Mouse (Mus musculus) cerebral cortex, adult 2 months (tissue): ENCODE data around the gene Vmn2r22.

Experiments
- WGBS: fragments of 180-500 bp; shearing (Covaris S2); methylation state at CpG from one replicate; pipeline ENCODE4 v1.1.7; 2018; 5-methylcytosine and 5-hydroxymethylcytosine counted together

Gene Vmn2r22

GRCm38 (mm10) chr6:123650625-123651024, at the start of gene Vmn2r22:
Vmn2r22 (minus strand) TSS chr6:123650725.
- WGBS: 85% methylated on average over 3 of the region's 3 CpGs

GRCm38 (mm10) chr6:123696639-123697038, 46.1 kb upstream of the Vmn2r22 start:
- 61% methylated on average over 1 of the region's 1 CpGs for WGBS

GRCm38 (mm10) chr6:123657040-123657439, 6.5 kb upstream of the Vmn2r22 start:
- 55% methylated on average over 6 of the region's 6 CpGs for WGBS

- 89% methylated on average over 4 of the region's 4 CpGs for WGBS
These were observed 11.1 kb downstream of the Vmn2r22 start for GRCm38 (mm10) chr6:123639394-123639793.

- WGBS: no CpG with 5 or more reads among the region's 2 CpGs
These were observed 26.7 kb downstream of the Vmn2r22 start for GRCm38 (mm10) chr6:123623784-123624183.

GRCm38 (mm10) chr6:123588368-123588767, 62.2 kb downstream of the Vmn2r22 start:
- WGBS: no CpG with 5 or more reads among the region's 5 CpGs

GRCm38 (mm10) chr6:123587796-123588328, 62.7 kb downstream of the Vmn2r22 start:
- WGBS: no CpG with 5 or more reads among the region's 2 CpGs

GRCm38 (mm10) chr6:123583988-123584387, 66.5 kb downstream of the Vmn2r22 start:
- WGBS: no CpG with 5 or more reads among the region's 1 CpGs

- WGBS: no CpG with 5 or more reads among the region's 2 CpGs
These were observed 75.8 kb downstream of the Vmn2r22 start for GRCm38 (mm10) chr6:123574698-123575097.
